Mouse (Mus musculus): ENCODE measurements around the gene B4galnt2.

DNA sequence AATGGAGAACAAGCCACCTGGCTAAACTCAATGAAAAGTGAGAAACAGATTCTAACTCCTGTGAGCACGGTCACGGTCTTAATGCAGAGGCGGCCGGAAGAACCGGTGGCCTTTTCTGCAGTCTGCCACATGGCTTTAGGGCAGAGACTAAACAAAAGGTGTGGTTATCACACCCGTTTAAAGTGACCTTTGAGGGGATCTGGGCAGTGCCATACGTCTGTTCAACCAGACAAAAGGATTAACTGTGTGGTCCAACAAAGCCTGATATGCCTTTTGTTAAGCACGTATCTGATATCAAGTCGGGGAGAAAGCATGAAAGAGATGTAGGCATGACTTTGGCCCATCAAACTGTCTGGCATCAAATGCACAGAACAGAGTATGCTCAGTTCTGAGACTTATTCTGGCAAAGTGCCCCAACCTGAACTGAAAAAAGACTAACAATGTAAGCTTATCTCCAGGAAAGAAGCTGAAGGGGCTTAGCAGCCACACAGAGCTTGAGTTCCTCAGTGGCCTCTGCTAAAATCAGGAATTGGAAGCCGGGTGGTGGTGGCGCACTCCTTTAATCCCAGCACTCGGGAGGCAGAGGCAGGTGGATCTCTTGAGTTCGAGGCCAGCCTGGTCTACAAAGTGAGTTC is 31.3 kb upstream of the B4galnt2 start:
- TF ChIP-seq CTCF (IDR thresholded peaks at IDR 0.05; ENCODE audit: insufficient read depth, low read length) (no peak), POLR2A (IDR thresholded peaks at IDR 0.05; ENCODE audit: borderline replicate concordance, extremely low read depth, low read depth, low read length) (no peak)

Measured in lung, adult 2 months (tissue).